In the genomic region with DNA sequence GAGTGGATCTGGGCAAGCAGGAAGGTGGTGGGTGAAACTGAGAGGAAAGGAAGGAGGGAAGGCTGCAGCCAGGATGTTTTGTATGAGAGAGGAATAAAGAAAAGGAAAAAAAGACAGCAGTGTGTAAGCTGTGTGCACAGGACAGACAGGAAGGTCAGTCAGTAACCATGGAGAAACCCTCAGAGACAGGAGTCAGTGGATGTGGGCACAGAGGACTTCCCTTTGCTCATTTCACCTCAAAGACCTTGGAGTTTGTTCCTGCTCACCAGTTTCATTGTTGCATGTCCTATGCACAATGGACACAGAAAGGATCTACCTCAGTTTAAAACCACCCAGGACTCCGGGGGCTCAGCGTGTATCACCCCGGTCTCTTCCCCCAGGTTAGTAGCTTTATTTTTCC, we compare ENCODE assay signal across 37 mouse cellular contexts. TPM values are rescaled to one million over a fixed set of nuclear protein-coding genes. Genes with fewer than 3 reads are reported as not detected.
"Had no signal": no experiment of that assay in that cellular context is flagged by ENCODE, and none has a peak within 500 bp of the region (broad histone marks: within the 10 kb centered on the region; RNA-seq: fewer than 3 reads in every experiment).

No protein-coding gene starts in this region.

- H3K9ac ChIP-seq: heart, embryonic 13.5 days; heart, embryonic 15.5 days; hindbrain, embryonic 13.5 days; hindbrain, embryonic 15.5 days; kidney, embryonic 15.5 days; limb, embryonic 12.5 days; liver, embryonic 12.5 days; liver, embryonic 14.5 days had no signal

- ATAC-seq: hindbrain, postnatal 0 days; intestine, embryonic 16.5 days; liver, embryonic 12.5 days had no signal

- H3K27ac ChIP-seq: gastrocnemius, adult 2 months; heart, embryonic 10.5 days; heart, embryonic 13.5 days; heart, embryonic 15.5 days; hindbrain, embryonic 13.5 days; hindbrain, embryonic 15.5 days; hindbrain, postnatal 0 days; kidney, embryonic 15.5 days; kidney, postnatal 0 days; limb, embryonic 12.5 days; liver, embryonic 12.5 days; liver, embryonic 14.5 days had no signal

- H3K27me3 ChIP-seq: heart, embryonic 13.5 days; heart, embryonic 15.5 days; hindbrain, embryonic 13.5 days; hindbrain, embryonic 15.5 days; kidney, embryonic 15.5 days; limb, embryonic 12.5 days; liver, embryonic 12.5 days had no signal

- H3K36me3 ChIP-seq: heart, embryonic 10.5 days; heart, embryonic 13.5 days; heart, embryonic 15.5 days; hindbrain, embryonic 13.5 days; hindbrain, embryonic 15.5 days; kidney, embryonic 15.5 days; limb, embryonic 12.5 days; liver, embryonic 12.5 days had no signal

- H3K4me1 ChIP-seq: heart, embryonic 15.5 days; hindbrain, embryonic 13.5 days; hindbrain, embryonic 15.5 days; kidney, embryonic 15.5 days; limb, embryonic 12.5 days; liver, embryonic 12.5 days had no signal

- H3K9me3 ChIP-seq: heart, embryonic 10.5 days; heart, embryonic 13.5 days; heart, embryonic 15.5 days; hindbrain, embryonic 13.5 days; hindbrain, embryonic 15.5 days; kidney, embryonic 15.5 days; limb, embryonic 12.5 days; liver, embryonic 12.5 days had no signal

- H3K4me3 ChIP-seq: gastrocnemius, adult 2 months; heart, embryonic 10.5 days; heart, embryonic 13.5 days; heart, embryonic 15.5 days; hindbrain, embryonic 13.5 days; hindbrain, embryonic 15.5 days; kidney, embryonic 15.5 days; limb, embryonic 12.5 days; liver, embryonic 12.5 days had no signal

- DNase-seq: gastrocnemius, adult 2 months; gastrocnemius, postnatal 10 days; gastrocnemius, postnatal 25 days; heart, adult 18-20 months; heart, postnatal 14 days; heart, postnatal 36 days; kidney, adult 11 months; kidney, adult 2 months; kidney, adult 9 months; kidney, postnatal 14 days; kidney, postnatal 36 days; layer of hippocampus, adult 9-11 months; layer of hippocampus, postnatal 36 days; left cerebral cortex, postnatal 4 days; liver had no signal

- H3K4me2 ChIP-seq: heart, embryonic 13.5 days; heart, embryonic 15.5 days; hindbrain, embryonic 13.5 days; hindbrain, embryonic 15.5 days; kidney, embryonic 15.5 days; limb, embryonic 12.5 days; liver, embryonic 12.5 days had no signal

RNA-seq across cellular contexts. Expression of gene Clec2e, which starts 15.5 kb away (rescaled TPM):
- total RNA-seq: heart, adult 18-20 months; heart, postnatal 36 days; hematopoietic stem cell, adult 5-6 weeks; hindbrain, postnatal 0 days; layer of hippocampus, adult 18-20 months; layer of hippocampus, adult 8-10 months; layer of hippocampus, postnatal 14 days; layer of hippocampus, postnatal 36 days; left cerebral cortex, adult 18-20 months; left cerebral cortex, adult 8-10 months; left cerebral cortex, postnatal 10 days; left cerebral cortex, postnatal 25 days; left cerebral cortex, postnatal 4 days had no signal
- polyA plus RNA-seq: heart, embryonic 10.5 days; heart, embryonic 13.5 days; heart, embryonic 15.5 days; heart, postnatal 0 days; hindbrain, embryonic 11.5 days; hindbrain, embryonic 13.5 days; hindbrain, embryonic 15.5 days; hindbrain, postnatal 0 days; kidney, adult 2 months; kidney, postnatal 0 days; limb, embryonic 12.5 days; liver, embryonic 12.5 days; liver, embryonic 14.5 days had no signal
